Mouse (Mus musculus) naive thymus-derived CD4-positive, alpha-beta T cell, adult 2 months (primary cell): ENCODE data around the gene Slc26a8.
A peak's percentile ranks its signal among the peaks of the same experiment; 100 is the strongest.

ENCODE experiments used
- DNase-seq: peaks from one replicate; pipeline ENCODE4 v3.0.0-alpha.2; 2011; ENCODE audit warnings: low read depth

Slc26a8 gene

DNA sequence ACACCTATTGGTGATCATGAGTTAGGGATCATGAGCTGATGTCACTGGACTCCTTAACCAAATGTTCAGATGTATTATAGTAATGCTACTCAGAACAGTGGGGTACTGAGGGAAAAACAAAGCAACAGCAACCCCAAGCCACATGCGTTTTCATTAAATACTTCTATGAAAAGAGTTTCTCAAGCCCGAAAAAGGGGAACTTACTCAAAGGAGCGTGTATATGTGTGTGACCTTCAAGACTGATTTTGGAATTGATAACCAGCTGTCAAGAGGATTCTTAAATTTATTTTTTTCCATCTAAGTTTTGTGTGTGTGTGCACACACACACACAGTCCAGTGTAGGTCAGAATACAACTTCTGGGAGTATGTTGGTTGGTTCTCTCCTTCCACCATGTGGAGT, 49.9 kb downstream of the Slc26a8 start:
- no peak for DNase-seq

DNA sequence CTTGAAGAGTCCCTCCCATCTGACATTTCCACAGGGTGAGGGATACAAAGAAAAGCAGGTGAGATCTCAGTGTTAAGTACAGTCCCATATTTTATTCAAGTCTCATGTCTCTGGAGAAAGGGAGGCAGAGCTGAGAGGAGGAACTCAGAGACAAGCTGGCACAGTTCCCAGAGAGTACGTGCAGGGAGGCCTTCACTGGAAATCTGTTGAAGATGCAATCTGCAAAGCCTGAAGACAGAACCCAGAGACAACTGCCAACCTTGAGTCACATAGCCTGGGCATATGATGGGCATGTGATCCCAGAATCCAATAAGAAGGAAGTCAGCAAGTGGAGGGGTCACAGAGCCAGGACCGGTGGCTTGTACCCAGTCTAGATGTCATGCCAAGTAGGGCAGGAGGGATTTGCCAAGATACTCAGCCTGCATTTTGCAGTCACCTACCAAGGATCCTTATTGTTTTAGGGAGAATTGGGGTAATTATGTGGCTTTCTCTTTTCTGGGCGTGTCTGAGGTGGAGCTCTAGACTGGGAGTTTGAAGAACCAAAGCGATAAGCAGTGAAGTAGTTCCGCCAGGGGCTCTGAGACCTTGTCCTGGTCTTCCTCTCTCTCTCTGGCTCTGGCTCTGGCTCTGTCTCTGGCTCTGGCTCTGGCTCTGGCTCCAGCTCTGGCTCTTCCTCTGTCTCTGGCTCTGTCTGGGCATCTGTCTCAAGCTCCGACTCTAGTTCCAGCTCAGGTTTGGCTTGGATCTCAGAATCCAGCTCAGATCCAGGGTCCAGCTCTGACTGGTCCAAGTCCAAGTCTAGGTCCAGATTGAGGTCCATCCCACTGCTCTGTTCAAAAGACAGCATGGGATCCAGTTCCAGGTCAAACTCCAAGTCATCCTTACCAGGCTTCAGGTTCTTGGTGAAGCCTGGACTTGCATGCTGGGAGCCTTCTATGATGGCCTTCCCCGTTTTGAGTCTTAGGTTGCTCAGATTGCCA, 52.0 kb downstream of the Slc26a8 start:
- DNase-seq = no peak

DNA sequence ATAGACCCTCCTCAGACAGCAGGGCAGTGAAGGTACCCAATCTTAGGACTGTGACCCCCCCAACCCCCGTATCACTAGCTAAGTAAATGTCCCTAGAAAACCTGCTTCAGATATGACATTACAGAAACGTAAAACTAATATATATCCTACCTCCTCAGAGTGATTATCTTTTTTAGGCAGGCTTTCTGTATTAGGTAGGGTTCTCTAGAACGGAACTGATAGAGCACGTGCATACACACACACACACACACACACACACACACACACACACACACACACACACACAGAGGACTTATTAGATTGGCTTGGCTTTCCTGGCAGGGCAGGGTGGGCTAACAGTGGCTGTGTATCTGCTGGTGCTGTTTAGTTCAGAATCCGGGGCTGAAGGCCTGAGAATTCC, 54.2 kb downstream of the Slc26a8 start:
- no peak for DNase-seq

DNA sequence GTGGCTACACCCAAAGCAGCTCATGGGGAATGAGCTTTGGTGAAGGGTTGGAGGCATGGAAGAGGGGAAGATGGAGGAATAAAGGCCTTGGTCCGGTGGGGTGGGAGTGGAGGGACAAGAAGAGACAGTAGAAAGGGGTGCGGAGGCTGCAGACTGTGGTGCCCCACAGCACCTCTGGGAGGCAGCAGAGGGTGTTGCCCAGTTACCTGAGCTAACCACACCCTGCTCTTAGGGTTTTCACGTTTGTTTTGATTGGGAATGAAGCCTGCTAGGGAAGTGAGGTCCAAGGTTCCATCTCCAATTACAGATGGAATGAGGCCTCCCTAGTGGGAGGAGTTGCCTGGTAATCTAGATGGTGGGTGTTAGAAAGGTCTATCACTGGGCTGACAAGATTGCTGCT, 60.9 kb downstream of the Slc26a8 start:
- no peak for DNase-seq

DNA sequence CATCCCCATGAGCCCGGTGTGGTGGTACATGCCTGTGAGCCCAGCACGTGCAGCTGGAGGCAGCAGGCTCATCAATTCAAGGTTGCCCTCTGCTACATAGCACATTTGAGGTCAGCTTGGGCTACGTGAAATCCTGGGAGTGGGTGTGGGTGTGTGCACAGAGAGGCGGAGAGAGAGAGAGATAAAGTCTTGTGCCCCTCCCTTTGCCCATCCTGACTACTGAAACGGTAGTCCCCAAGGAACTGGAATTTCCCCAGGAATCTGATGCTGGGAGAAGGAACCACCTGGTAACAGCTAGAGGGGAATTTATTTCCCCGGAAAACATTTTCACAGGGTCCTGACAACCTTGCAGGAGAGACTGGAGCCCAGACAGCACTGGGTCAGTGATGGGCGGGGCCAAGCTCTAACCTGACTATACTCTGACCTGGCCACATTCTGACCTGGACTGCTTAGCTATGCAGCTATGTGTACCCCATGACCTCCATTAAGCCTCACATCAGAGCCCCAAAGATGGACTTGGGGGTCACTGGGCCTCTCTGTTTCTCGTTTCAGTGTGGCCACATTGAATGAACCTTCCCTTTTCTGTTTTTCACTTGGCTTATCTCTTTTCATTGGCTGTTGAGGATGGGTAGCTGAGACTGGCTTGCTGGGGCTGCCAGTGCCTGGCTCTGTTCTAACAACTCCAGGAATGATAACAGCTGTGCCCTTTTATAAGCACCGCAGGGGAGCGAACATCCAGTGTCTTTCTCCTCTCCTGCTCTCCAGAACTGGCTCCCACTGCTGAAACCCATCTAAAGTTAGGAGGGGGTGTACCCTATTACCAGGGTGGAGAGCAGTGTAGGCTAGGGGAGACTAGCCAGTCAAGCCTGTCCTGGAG, 61.5 kb downstream of the Slc26a8 start:
- DNase-seq = no peak

DNA sequence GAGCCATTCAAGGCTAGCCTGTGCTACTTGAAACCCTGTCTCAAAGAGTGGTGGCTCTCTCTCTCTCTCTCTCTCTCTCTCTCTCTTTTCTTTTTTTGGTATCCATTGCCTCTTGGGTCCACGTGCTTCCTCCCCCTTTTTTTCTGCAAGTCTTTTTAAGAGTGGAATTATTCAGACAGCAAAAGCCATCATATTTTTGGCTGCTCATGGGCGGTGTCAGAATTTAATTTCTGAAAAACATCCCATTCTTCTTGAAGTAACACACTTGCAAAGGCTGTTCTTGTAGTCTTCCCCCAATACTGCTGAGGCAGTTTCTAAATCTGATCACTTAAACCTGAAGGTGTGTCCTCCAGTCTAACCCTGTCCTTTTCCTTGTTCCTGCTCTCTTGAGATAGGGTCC, 63.1 kb downstream of the Slc26a8 start:
- no peak for DNase-seq

DNA sequence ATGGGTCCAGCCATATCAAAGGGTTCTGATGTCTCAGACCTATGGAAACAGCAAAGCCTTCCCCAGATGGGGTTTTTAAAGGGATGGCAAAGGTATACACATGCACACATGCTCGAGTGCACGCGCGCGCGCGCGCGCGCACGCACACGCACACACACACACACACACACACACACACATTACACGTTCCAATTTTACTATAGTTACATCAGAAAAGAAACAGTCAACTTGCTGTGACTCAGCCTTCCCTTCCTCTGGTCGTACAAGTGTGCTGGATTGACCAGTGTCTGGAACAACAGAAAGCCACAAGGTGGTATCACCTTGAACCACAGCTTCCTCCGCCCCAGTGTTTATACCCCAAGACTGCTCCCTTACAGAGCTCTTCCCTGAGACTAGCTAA, 64.7 kb downstream of the Slc26a8 start:
- peak; percentile 63 for DNase-seq

DNA sequence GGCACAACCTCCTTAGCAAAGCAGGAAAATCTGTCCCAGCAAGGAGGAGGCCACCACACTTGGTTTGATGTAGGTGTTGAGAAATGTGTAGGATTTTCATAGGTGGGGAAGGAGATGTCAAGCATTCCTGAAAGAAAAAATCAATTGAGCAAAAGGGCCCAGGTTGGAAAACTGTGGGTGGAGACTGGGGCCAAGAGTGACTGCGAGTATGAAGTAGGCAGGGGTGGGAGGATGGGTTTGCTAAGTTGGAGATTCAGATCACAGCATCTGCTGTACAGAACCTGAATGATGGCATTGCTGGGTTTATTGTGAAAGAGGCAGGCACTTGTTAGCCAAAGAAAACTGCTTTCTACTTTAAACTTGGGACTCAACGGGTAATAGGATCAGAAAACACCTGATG, 65.2 kb downstream of the Slc26a8 start:
- DNase-seq = no peak

DNA sequence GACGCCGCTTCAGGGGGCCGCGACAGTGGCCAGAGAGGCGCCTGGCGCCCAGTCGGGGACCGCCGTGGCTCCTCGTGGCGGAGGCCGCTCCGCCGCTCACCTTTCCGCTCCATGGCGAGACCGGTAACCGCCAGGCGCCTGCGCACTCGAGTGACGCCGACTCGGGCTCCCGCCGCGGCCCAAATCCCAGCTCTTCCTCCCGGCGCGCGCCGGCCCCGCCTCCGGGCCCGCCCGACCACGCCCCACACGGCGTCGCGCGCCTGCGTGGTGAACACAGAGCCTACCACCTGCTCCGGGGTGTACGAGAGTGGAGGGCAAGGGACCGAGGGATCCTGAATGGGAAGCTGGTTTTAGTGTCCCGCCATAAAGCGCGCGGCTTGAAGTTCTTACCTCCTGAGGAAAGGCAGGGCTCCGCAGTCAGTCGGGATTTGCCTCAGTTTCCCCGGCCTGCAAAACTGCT, 67.7 kb downstream of the Slc26a8 start, which contains the start of gene Srpk1:
TSS of gene Srpk1 (minus strand) at position 410 of the 460 bp plus-strand sequence.
- DNase-seq = peak; percentile 92

DNA sequence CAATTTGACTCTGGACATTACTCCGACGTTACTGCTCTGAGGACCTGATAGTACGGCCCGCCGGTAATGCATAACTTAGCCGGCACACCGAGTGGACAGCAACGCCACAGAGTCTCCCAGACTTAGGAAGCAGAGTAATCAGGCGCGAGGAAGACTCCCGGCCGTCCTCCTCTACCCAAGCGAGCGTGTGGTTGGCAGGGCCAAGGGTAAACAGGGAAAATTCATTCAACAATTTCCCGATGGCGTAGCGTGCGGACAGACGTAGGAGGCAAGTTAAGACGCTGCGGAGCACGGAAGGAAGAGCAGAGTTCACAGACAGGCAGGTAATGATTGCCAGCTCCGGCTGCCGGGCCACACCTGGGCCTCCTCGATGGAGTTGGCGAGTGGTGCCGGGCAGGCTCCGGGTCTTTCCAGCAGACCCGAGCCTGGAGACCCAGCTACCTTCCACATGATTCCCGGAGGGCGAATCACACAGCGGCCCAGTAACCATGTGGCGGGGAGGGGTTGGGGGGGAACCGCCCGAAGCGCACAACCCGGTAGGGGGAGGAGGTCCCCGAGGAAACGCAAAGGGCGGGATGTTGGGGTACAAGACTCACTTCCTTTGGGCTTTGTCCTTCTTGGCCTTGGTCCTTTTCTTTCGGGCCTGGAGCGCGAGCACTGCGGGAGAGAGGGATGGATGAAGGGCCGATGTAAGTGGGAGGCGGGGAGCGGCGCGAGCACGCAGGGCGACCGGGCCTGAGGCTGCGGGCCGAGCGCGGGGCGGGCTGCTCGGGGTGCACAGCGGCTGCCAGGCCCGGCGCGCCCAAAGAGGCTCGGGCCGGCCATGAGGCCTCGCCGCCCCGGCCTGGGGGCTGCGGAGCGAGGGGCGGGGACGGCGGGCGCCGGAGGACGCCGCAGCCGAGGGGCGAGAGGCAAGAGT, 68.4 kb downstream of the Slc26a8 start:
- peak; percentile 72 for DNase-seq

DNA sequence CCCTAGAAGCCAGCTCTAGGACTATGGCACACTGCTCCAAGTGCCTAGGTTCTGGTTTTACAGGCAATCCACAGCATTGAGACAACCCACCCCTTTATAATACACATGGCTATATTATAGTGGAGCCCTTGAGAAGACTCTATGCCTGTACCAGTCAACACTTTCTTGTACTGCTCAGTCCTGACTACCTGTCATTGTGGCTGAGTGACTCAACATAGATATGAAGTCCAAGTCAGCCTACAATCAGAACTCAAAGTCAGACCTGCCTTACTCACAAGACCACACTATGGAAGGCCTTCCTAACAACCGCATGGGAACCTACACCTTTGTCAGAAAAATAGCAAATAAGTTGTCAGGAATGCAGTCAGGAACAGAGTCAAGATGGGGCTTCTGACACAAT, 71.3 kb downstream of the Slc26a8 start:
- DNase-seq = no peak

DNA sequence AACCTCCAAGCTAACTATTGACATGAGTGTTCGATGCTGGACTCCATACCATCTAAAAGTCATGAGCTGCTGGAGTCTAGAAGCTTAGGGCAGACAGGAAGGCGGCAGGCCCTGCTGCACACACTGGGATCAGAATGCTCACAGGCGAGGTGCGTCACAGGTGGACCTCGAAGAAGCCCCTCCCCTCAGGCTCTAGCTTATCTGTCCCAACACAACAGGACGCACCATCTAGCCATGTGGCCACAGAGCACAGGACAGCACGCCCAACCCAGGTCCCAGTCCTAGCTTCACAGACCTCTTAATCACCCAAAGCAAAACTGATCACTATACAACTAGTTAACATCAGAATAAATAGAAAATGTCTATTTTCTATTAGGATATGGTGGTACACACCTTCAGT, 71.9 kb downstream of the Slc26a8 start:
- no peak for DNase-seq

DNA sequence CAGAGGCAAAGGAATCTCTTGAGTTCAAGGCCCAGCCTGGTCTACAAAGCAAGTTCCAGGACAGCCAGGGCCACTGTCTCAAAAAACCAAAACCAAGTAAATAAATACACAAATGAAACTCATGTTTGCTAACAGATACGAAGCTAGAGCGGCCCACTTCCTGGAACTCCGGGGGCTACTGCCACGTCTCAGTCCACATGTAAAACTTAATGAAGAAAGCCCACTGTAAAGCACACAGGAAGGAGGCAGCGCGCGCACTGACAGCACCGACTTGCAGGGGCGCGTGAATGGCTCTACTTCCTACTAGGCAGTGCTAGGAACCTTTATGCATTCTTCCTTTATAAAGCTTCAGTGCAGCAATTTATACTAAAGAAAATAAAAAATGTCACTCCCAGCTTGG, 72.4 kb downstream of the Slc26a8 start:
- DNase-seq = peak; percentile 58

DNA sequence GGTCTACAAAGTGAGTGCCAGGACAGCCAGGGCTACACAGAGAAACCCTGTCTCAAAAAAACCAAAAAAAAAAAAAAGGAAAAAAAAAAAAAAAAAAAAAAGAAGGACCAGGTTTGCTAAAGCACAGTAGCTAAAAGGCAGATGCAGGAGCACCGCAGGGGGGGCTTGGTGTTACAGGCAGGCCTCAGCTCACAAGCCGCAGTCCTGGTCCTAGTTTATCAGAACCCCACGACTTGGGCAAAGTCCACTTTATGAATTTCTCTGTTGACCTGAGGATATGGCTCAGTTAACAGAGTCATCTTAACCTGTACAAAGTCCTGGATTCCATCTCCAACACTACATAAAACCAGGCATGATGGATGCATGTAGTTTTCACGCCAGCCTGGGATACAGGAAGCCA, 74.7 kb downstream of the Slc26a8 start:
- no peak for DNase-seq

DNA sequence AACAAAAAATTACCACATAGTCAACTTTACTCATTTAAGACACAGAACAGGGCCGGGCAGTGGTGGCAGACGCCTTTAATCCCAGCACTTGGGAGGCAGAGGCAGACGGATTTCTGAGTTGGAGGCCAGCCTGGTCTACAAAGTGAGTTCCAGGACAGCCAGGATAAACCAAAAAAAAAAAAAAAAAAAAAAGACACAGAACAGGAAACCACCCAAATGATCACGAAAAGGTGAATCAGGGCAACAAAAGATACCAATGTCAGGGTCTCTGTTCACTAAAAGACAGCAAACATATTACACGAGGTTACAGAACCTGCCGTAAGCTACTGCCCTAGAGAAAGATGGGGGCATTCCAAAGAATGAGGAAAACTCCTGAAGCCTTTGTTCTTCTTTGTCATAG, 76.9 kb downstream of the Slc26a8 start:
- DNase-seq = peak; percentile 46

DNA sequence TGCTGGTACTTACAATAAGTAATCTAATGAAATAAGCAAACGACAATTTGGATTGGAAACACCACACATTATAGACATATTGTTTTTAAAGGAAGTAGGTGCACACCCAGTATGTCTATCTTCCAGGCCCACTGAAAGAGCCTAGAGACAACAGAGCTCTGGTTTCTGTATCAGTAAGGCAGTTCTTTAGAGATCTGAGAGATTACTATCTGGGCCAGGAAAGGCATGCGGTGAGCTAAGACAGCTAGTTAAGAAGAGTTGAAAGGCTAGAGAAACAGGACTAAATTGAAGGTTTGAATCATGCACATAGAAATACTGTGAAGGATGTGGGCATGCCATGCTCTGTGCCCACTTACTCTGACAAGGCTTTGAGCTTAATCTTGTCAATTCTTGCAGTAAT, 77.4 kb downstream of the Slc26a8 start:
- peak; percentile 92 for DNase-seq

DNA sequence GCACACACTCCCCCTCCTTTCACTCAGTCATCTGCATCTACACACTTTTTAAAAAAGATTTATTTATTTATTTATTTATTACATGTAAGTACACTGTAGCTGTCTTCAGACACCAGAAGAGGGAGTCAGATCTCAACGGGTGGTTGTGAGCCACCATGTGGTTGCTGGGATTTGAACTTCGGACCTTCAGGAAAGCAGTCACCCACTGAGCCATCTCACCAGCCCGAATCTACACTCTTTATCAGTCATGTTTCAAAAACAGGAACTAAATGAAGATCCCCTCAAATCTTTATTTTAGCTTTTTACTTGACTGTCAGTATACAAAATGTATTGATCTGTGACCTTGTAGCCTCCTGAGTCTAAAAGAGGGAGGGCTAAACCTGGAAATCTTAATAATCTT, 80.5 kb downstream of the Slc26a8 start:
- no peak for DNase-seq

DNA sequence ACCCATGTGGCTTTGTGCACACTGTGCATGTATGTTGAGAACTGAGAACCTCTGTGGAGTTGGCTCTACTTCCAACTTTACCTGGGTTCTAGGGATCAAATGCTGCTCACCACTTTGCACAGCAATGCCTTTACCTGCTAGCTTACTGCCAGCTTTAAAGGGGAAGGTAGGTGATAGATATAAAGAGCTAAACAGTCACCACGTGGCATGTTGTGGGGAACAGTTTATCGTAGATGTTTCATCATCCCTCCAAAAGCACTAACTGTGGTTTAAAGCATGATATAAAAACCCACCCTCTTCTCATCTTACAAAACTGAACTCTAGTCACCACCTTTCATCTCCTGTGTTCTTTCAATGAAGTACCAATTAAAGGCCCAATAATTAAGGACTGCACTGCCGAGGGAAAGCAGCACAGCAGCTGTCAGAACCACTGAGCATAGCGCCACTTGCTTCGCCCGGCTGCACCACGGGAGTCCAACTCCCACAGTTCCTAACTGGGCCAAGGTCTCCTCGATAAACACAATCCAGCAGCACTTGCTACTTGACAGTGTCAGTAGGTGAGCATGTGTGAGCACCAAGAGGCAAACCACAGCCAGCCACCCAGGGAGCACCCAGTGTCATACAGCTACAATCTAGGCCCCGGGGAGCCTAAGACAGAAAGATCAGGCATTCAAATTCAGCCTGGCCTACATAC, 88.3 kb downstream of the Slc26a8 start:
- no peak for DNase-seq

DNA sequence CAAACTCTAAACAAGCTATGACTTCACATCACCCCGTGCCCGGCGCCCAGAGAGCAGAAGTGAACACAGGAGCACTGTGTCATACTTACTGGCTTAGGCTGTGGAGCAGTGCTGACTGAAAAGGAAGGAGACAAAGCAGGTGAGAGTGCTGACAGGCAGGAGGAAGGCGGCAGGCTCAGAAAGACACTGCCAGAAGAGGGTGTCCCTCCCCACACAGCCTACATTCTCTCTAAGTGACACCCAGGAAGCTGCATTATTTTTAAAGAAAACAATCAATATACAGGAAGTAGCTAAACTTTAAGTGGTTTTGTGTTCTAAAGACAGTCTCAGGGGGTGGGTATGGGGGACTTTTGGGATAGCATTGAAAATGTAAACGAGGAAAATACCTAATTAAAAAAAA, 89.3 kb downstream of the Slc26a8 start:
- DNase-seq = peak; percentile 55

DNA sequence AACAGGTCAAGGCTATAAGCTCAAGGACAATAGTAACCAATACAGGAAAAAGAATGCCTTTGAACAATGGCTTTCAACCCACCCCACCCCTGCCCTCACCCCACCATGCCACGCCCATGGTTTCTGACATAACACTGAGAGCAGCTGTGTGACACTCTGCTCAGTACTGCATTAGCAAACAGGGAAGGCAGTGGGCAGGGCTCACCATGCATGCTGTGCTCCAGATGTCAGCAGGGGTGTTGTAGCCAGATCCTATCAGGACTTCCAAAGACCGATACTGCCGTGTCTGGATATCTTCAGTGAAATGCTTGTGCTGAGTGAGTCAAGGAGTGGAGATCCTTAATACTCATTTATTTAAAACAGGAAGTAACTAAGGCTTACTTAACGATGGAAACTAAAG, 96.1 kb downstream of the Slc26a8 start:
- no peak for DNase-seq

DNA sequence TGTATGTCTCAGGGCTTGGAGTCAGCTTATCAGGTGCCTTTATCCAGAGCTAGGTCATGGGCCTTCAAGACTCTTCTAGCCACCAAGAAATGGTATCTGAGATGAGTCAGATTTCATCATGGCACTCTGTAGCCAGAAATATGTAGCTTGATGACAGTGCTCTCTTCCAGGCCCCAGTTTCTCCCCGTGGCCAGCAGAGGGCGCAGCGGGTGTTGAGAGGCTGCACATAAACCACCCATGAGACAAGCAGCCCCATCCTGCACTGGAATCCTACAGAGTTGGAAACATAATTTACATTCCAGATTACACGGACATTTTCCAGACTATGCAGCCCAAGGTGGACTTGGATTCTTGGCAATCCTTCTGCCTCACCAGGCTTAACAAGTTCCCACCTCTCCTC, 97.0 kb downstream of the Slc26a8 start:
- DNase-seq = peak; percentile 88
